Mouse (Mus musculus) lung, embryonic 15.5 days (tissue): Measurements from ENCODE around the gene Alpk3. TPM values are rescaled to one million over a fixed set of nuclear protein-coding genes. Genes with fewer than 3 reads are reported as not detected.

Source experiments
- ATAC-seq: fragments of 200-750 bp; cut with Nextera tagmentation; 2 replicates; pipeline ENCODE4 v1.8.0; 2017; ENCODE audit warnings: moderate number of reproducible peaks, borderline replicate concordance; ENCODE audit not compliant: low FRiP score, low TSS enrichment; ENCODE audit errors: extremely low read depth
- H3K27ac ChIP-seq: fragments of 300-500 bp; sonication (generic); 2 replicates; pipeline ENCODE4 v1.5.1; 2015; ENCODE audit warnings: moderate library complexity, mild to moderate bottlenecking, inconsistent platforms
- H3K27me3 ChIP-seq: fragments of 300-500 bp; sonication (generic); 2 replicates; pipeline ENCODE4 v1.6.1; 2015; ENCODE audit warnings: inconsistent platforms
- H3K36me3 ChIP-seq: fragments of 300-500 bp; sonication (generic); 2 replicates; pipeline ENCODE4 v1.6.1; 2015; ENCODE audit warnings: inconsistent platforms
- H3K4me1 ChIP-seq: fragments of 300-500 bp; sonication (generic); 2 replicates; pipeline ENCODE4 v1.6.1; 2015; ENCODE audit warnings: inconsistent platforms
- H3K4me2 ChIP-seq: fragments of 300-500 bp; sonication (generic); 2 replicates; pipeline ENCODE4 v1.6.1; 2015; ENCODE audit warnings: inconsistent platforms, mild to moderate bottlenecking, moderate library complexity
- H3K4me3 ChIP-seq: fragments of 300-500 bp; sonication (generic); 2 replicates; pipeline ENCODE4 v1.5.1; 2015; ENCODE audit warnings: mild to moderate bottlenecking, inconsistent platforms
- H3K9ac ChIP-seq: fragments of 300-500 bp; sonication (generic); 2 replicates; pipeline ENCODE4 v1.6.1; 2015; ENCODE audit warnings: inconsistent platforms
- H3K9me3 ChIP-seq: fragments of 300-500 bp; sonication (generic); 2 replicates; pipeline ENCODE4 v1.6.1; 2016; ENCODE audit warnings: inconsistent platforms
- WGBS: fragments of 180-500 bp; shearing (Covaris S2); methylation state at CpG from one replicate; pipeline ENCODE4 v1.1.7; 2015; 5-methylcytosine and 5-hydroxymethylcytosine counted together
- polyA plus RNA-seq: library from polyadenylated mRNA; unstranded; fragments of >200 nt; fragmentation: Nextera tagmentation; extraction: Ambion mirVana; gene quantifications from 2 replicates; pipeline ENCODE4 v1.2.1, GENCODE M21; 2015

Alpk3 gene
- polyA plus RNA-seq, 1 experiment from 2014 or later, result 1.2 TPM

- Histone ChIP-seq H3K27ac (peak overlapping the region; percentile 72), H3K36me3 (no peaks in the 10 kb centered on the region)
- 56% methylated on average over 5 of the region's 5 CpGs for WGBS
These were observed 18.3 kb downstream of the Alpk3 start for GRCm38 (mm10) chr7:81075732-81076131.

GRCm38 (mm10) chr7:81077009-81077408 lies 19.6 kb downstream of the Alpk3 start:
- no peak overlapping the region for H3K4me2 ChIP-seq
- WGBS, result 74% methylated on average over 6 of the region's 6 CpGs
- H3K9me3 ChIP-seq, result no peaks in the 10 kb centered on the region
- peaks cover 47% of the 10 kb centered on the region for H3K4me1 ChIP-seq
- no peaks in the 10 kb centered on the region for H3K36me3 ChIP-seq
- no peak overlapping the region for H3K27ac ChIP-seq
- no peak overlapping the region for H3K4me3 ChIP-seq
- no peak for ATAC-seq
- no peak overlapping the region for H3K9ac ChIP-seq
- no peaks in the 10 kb centered on the region for H3K27me3 ChIP-seq

More at GRCm38 (mm10) chr7:81075732-81076131, 18.3 kb downstream of the Alpk3 start:
- Histone ChIP-seq H3K4me2 (no peak overlapping the region), H3K4me3 (no peak overlapping the region), H3K4me1 (peaks cover 46% of the 10 kb centered on the region), H3K27me3 (no peaks in the 10 kb centered on the region), H3K9ac (0 out of 2 replicates have a peak overlapping the region, but pooled peaks have one; percentile 13), H3K9me3 (no peaks in the 10 kb centered on the region)
- no peak for ATAC-seq

GRCm38 (mm10) chr7:81078740-81079139 lies 21.3 kb downstream of the Alpk3 start:
- peaks cover 32% of the 10 kb centered on the region for H3K4me1 ChIP-seq
- WGBS, result 72% methylated on average over 6 of the region's 6 CpGs
- H3K36me3 ChIP-seq, result no peaks in the 10 kb centered on the region
- no peak overlapping the region for H3K27ac ChIP-seq
- no peak for ATAC-seq
- H3K9ac ChIP-seq, result no peak overlapping the region
- H3K9me3 ChIP-seq, result no peaks in the 10 kb centered on the region
- no peak overlapping the region for H3K4me2 ChIP-seq
- H3K4me3 ChIP-seq, result no peak overlapping the region
- no peaks in the 10 kb centered on the region for H3K27me3 ChIP-seq

- 40% methylated on average over 18 of the region's 18 CpGs for WGBS
- Histone ChIP-seq H3K4me3 (no peak overlapping the region), H3K4me1 (peaks cover 12% of the 10 kb centered on the region; the same call in 1 of the 2 replicates), H3K9me3 (no peaks in the 10 kb centered on the region), H3K9ac (no peak overlapping the region), H3K27ac (no peak overlapping the region), H3K27me3 (no peaks in the 10 kb centered on the region), H3K4me2 (no peak overlapping the region), H3K36me3 (no peaks in the 10 kb centered on the region)
- no peak for ATAC-seq
These were observed 36.1 kb downstream of the Alpk3 start for GRCm38 (mm10) chr7:81093420-81093965.

GRCm38 (mm10) chr7:81094104-81094757 lies 36.8 kb downstream of the Alpk3 start:
- Histone ChIP-seq H3K36me3 (no peaks in the 10 kb centered on the region), H3K9ac (no peak overlapping the region)

GRCm38 (mm10) chr7:81100341-81100740 lies 42.9 kb downstream of the Alpk3 start:
- 74% methylated on average over 5 of the region's 5 CpGs for WGBS
- Histone ChIP-seq H3K9me3 (no peaks in the 10 kb centered on the region), H3K9ac (no peak overlapping the region), H3K27me3 (no peaks in the 10 kb centered on the region), H3K4me3 (no peak overlapping the region), H3K4me2 (no peak overlapping the region), H3K4me1 (no peaks in the 10 kb centered on the region), H3K27ac (no peak overlapping the region), H3K36me3 (no peaks in the 10 kb centered on the region)
- ATAC-seq, result no peak

More at GRCm38 (mm10) chr7:81094104-81094757, 36.8 kb downstream of the Alpk3 start:
- Histone ChIP-seq H3K27ac (no peak overlapping the region), H3K4me2 (no peak overlapping the region), H3K4me1 (peaks cover 12% of the 10 kb centered on the region; the same call in 1 of the 2 replicates), H3K27me3 (no peaks in the 10 kb centered on the region), H3K4me3 (no peak overlapping the region), H3K9me3 (no peaks in the 10 kb centered on the region)
- no peak for ATAC-seq
- WGBS, result 69% methylated on average over 6 of the region's 6 CpGs

- 87% methylated on average over 7 of the region's 7 CpGs for WGBS
- Histone ChIP-seq H3K4me2 (no peak overlapping the region), H3K9me3 (no peaks in the 10 kb centered on the region), H3K27me3 (no peaks in the 10 kb centered on the region), H3K4me3 (no peak overlapping the region), H3K4me1 (no peaks in the 10 kb centered on the region), H3K36me3 (no peaks in the 10 kb centered on the region), H3K27ac (no peak overlapping the region), H3K9ac (no peak overlapping the region)
- no peak for ATAC-seq
These were observed 45.5 kb downstream of the Alpk3 start for GRCm38 (mm10) chr7:81102854-81103253.

GRCm38 (mm10) chr7:81105525-81105924 lies 48.1 kb downstream of the Alpk3 start:
- H3K27me3 ChIP-seq, result no peaks in the 10 kb centered on the region
- no peak for ATAC-seq
- no peaks in the 10 kb centered on the region for H3K36me3 ChIP-seq
- no peak overlapping the region for H3K4me2 ChIP-seq
- no peak overlapping the region for H3K27ac ChIP-seq
- H3K9ac ChIP-seq, result no peak overlapping the region
- H3K9me3 ChIP-seq, result no peaks in the 10 kb centered on the region
- 50% methylated on average over 4 of the region's 4 CpGs for WGBS
- H3K4me1 ChIP-seq, result peaks cover 8% of the 10 kb centered on the region
- H3K4me3 ChIP-seq, result no peak overlapping the region

GRCm38 (mm10) chr7:81108226-81108625 lies 50.8 kb downstream of the Alpk3 start:
- 84% methylated on average over 5 of the region's 5 CpGs for WGBS
- no peak for ATAC-seq

GRCm38 (mm10) chr7:81109717-81110651 lies 52.6 kb downstream of the Alpk3 start:
- Histone ChIP-seq H3K36me3 (no peaks in the 10 kb centered on the region), H3K4me3 (no peak overlapping the region), H3K9me3 (no peaks in the 10 kb centered on the region), H3K4me1 (peaks cover 12% of the 10 kb centered on the region), H3K27ac (peak overlapping the region; percentile 35; the same call in 1 of the 2 replicates), H3K9ac (no peak overlapping the region), H3K27me3 (no peaks in the 10 kb centered on the region), H3K4me2 (no peak overlapping the region)
- WGBS, result 51% methylated on average over 9 of the region's 9 CpGs
- peak; percentile 75; the same call in 1 of the 2 replicates for ATAC-seq

More at GRCm38 (mm10) chr7:81108226-81108625, 50.8 kb downstream of the Alpk3 start:
- Histone ChIP-seq H3K36me3 (no peaks in the 10 kb centered on the region), H3K9me3 (no peaks in the 10 kb centered on the region), H3K4me3 (no peak overlapping the region), H3K27me3 (no peaks in the 10 kb centered on the region), H3K9ac (no peak overlapping the region), H3K4me2 (no peak overlapping the region), H3K4me1 (peaks cover 12% of the 10 kb centered on the region), H3K27ac (no peak overlapping the region)

- Histone ChIP-seq H3K4me2 (no peak overlapping the region), H3K4me3 (no peak overlapping the region), H3K9ac (no peak overlapping the region), H3K27ac (no peak overlapping the region), H3K4me1 (peaks cover 12% of the 10 kb centered on the region), H3K36me3 (no peaks in the 10 kb centered on the region), H3K9me3 (no peaks in the 10 kb centered on the region), H3K27me3 (no peaks in the 10 kb centered on the region)
- 79% methylated on average over 4 of the region's 4 CpGs for WGBS
- ATAC-seq, result no peak
These were observed 53.4 kb downstream of the Alpk3 start for GRCm38 (mm10) chr7:81110791-81111190.
